Mouse (Mus musculus) testis, adult 2 months (tissue): Measurements from ENCODE around the gene Aurkaip1. TPM values are rescaled to one million over a fixed set of nuclear protein-coding genes. Genes with fewer than 3 reads are reported as not detected.
A peak's percentile ranks its signal among the peaks of the same experiment; 100 is the strongest.

Experiments used
- H3K27ac ChIP-seq: fragments of 200-500 bp; 2 replicates; pipeline ENCODE4 v1.5.1; 2012; ENCODE audit warnings: low read depth, low read length; ENCODE audit not compliant: control insufficient read depth, insufficient read depth
- H3K27me3 ChIP-seq: fragments of 200-500 bp; 2 replicates; pipeline ENCODE4 v1.6.1; 2012; ENCODE audit warnings: mild to moderate bottlenecking, low read length, moderate library complexity; ENCODE audit not compliant: control insufficient read depth, insufficient read depth
- H3K36me3 ChIP-seq: fragments of 200-500 bp; 2 replicates; pipeline ENCODE4 v1.6.1; 2012; ENCODE audit warnings: mild to moderate bottlenecking, low read length; ENCODE audit not compliant: control insufficient read depth, insufficient read depth
- H3K4me1 ChIP-seq: fragments of 200-500 bp; 2 replicates; pipeline ENCODE4 v1.6.1; 2012; ENCODE audit warnings: low read length; ENCODE audit not compliant: control insufficient read depth, insufficient read depth
- H3K4me3 ChIP-seq: fragments of 200-500 bp; 2 replicates; pipeline ENCODE4 v1.5.1; 2012; ENCODE audit warnings: low read depth, mild to moderate bottlenecking, low read length, moderate library complexity, mixed read lengths; ENCODE audit not compliant: control insufficient read depth
- CTCF ChIP-seq: fragments of 200-500 bp; IDR thresholded peaks from 2 replicates; pipeline ENCODE4 v1.5.1; 2012; ENCODE audit warnings: low read depth, mild to moderate bottlenecking, inconsistent platforms, low read length, moderate library complexity; ENCODE audit not compliant: control insufficient read depth, insufficient read depth, insufficient replicate concordance
- POLR2A ChIP-seq: fragments of 200-500 bp; IDR thresholded peaks from 2 replicates; pipeline ENCODE4 v1.6.1; 2012; ENCODE audit warnings: low read depth, mild to moderate bottlenecking, inconsistent platforms, low read length, moderate library complexity; ENCODE audit not compliant: control insufficient read depth
- polyA plus RNA-seq: library from polyadenylated mRNA; depleted of rRNA; stranded (reverse); fragments of >200 nt; gene quantifications from 2 replicates; pipeline ENCODE4 v1.2.3, GENCODE M21; 2012

Aurkaip1 gene
- polyA plus RNA-seq, 1 experiment = 108 TPM

DNA sequence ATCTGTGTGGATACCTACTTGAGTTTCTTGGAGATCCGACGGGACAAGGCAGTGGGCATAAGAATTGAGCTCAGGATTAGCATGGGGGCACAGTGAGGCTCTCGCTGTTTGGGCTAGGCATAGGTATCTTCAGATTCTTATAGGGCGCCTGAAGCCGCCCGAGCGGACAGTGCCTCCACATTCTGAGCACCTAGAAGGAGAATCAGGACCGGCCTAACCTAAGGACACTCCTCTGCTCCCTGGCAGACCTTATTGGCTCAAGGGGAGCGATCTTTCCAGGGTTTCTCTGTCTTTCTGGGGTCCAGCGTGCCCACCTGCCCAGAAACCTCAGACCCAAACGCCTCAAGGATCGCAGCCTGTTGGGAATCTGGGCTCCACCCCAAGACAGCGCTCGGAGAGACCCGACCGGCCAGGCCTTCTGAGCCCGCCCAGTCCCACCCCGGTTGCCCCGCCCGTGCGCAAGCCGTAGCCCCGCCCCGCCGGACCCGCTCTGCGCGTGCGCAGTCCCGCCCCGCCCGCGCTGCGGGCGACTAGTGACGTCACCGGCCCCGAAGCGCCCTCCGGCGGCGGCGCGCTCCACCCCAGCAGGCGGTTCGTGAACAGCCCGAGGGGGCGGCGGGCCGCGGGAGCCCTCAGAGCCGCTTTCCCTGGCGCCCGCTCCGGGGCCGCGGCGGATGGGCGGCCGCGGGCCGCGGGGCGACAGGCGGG is 16.0 kb downstream of the Aurkaip1 start, which contains the start of gene Dvl1:
TSS of gene Dvl1 (plus strand) at position 532 of the 708 bp plus-strand sequence.
- TF ChIP-seq POLR2A = peak; percentile 69
- TF ChIP-seq CTCF = no peak
- Histone ChIP-seq H3K27me3 (no peaks in the 10 kb centered on the region), H3K36me3 (no peaks in the 10 kb centered on the region; the same call in 1 of the 2 replicates), H3K4me1 (peaks cover 19% of the 10 kb centered on the region), H3K27ac (peak within 1 kb of the TSS; percentile 81), H3K4me3 (peak within 1 kb of the TSS; percentile 92)

DNA sequence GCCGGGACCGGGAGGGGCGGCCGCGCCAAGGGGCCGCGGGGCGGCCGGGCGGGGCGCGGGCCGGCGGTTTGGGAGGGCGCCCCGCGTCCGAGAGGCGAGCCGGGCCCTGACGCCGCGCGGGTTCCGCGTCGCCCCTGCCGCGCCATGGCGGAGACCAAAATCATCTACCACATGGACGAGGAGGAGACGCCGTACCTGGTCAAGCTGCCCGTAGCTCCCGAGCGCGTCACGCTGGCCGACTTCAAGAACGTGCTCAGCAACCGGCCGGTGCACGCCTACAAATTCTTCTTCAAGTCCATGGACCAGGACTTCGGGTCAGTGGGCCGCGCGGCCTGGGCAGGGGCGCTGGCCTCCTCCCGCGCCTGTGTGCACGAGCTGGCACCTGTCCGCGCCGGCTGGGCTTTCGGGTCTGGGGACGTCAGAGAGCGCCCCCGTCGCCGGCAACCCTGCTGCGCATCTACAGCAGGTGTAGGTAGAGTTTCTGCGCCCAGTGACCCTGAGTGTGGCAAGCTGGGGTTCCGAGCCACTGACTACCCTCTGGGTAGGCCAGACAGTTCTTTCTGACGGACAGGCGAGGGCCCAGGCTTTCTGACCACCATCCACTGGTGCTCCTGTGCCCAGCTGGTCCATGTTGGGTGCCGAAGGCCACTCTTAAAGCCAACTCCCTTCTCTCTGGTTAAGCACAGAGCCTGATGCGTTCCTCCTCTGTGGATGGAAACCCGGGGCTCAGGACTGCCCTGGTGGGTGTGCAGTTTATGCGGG is 16.7 kb downstream of the Aurkaip1 start:
- H3K27ac ChIP-seq = peak overlapping the region; percentile 70
- peaks cover 19% of the 10 kb centered on the region for H3K4me1 ChIP-seq
- no peaks in the 10 kb centered on the region for H3K27me3 ChIP-seq
- no peaks in the 10 kb centered on the region; the same call in 1 of the 2 replicates for H3K36me3 ChIP-seq
- peak overlapping the region; percentile 87 for H3K4me3 ChIP-seq
- TF ChIP-seq POLR2A (no peak), CTCF (no peak)

DNA sequence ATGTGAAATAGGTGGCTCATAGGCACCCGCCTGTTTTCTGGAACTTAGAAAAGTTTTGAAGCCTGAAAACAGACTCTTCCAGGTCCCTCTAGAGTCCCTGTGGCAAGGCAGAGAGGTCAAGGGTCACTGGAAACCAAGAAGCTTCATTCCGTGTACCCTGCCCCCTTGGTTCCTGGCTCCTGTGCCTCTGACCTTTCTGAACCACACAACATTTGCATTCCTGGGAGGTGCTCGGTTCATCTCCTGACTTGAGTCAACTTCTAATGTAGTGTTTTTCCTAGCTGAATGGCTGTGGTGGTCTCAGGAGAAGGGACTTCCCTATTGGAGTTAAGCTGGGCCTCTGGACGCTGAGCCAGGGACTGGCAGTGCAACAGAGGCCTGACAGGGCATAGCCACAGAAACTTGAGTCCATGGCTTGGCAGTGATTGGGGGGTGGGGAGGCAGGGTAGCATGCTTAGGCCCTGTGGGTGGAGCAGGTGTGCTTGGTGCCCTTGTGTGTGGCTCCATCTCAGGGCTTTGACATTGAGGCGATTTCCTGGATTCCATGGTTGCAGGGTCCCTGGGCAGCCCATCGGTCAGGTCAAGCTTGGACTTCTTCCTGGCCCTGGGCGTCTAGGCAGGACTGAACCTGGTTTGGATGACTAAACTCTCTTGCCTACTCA is 17.5 kb downstream of the Aurkaip1 start:
- no peak overlapping the region for H3K27ac ChIP-seq

DNA sequence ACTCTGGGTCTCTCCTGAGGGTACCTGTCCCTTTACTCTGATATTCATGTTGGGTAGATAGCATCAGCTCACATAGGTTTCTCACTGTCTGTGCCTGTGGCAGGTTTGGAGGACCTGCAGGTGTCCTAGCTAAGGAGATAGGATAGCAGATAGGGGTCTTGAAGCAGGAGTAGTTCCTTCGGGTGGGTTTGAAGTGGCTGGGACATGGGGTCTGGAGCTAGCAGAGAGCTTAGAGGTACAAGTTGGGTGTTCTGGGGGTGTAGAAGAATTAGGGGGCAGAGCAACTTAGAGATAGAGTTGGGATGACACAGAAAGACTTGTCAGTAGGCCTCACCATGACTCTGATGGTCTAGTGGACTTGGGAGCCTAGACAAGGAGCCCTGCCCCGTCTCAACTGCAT is 18.3 kb downstream of the Aurkaip1 start:
- H3K4me3 ChIP-seq = no peak overlapping the region

More for the DNA sequence above, 17.5 kb downstream of the Aurkaip1 start:
- Histone ChIP-seq H3K4me1 (peaks cover 19% of the 10 kb centered on the region), H3K36me3 (no peaks in the 10 kb centered on the region), H3K4me3 (peak overlapping the region; percentile 87), H3K27me3 (no peaks in the 10 kb centered on the region)
- TF ChIP-seq CTCF (no peak), POLR2A (no peak)

DNA sequence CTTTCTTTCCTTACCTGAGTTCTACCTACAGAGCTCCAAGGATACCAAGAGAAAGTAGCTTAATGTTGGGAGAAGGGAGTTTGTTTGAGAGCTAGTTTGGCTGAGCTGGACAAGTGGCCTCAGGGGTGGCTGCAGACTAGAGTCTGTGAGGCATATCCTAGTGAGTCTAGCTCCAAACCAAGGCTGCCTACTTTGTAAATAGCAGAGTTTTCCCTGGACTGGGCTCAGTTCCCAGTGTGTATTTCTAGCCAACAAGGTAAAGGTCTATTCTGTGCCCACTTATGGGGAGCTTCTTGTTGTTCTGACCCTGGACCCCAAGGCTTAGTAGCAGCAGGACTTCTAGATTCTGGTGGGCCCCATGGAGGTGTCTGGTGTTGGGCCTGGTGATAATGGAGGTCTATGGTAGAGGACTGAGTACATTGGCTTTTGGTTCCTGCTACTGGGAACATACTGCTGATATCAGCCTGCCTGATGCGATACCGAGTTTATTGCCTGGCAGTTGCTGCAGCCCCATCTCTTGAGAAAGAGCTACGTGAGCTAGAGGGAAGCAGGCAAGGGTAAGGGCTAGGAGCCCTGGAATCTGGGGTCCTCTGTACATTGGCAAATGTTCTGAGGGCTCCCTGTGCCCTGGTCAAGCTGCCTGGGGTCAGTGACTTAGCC is 18.9 kb downstream of the Aurkaip1 start:
- no peaks in the 10 kb centered on the region; the same call in 1 of the 2 replicates for H3K36me3 ChIP-seq
- no peak overlapping the region for H3K4me3 ChIP-seq
- no peak overlapping the region for H3K27ac ChIP-seq
- no peaks in the 10 kb centered on the region for H3K27me3 ChIP-seq
- peaks cover 19% of the 10 kb centered on the region for H3K4me1 ChIP-seq
- TF ChIP-seq CTCF (no peak), POLR2A (no peak)

More for the DNA sequence above, 18.3 kb downstream of the Aurkaip1 start:
- Histone ChIP-seq H3K27me3 (no peaks in the 10 kb centered on the region), H3K4me1 (peaks cover 19% of the 10 kb centered on the region), H3K27ac (no peak overlapping the region), H3K36me3 (no peaks in the 10 kb centered on the region; the same call in 1 of the 2 replicates)
- TF ChIP-seq CTCF (no peak), POLR2A (no peak)

DNA sequence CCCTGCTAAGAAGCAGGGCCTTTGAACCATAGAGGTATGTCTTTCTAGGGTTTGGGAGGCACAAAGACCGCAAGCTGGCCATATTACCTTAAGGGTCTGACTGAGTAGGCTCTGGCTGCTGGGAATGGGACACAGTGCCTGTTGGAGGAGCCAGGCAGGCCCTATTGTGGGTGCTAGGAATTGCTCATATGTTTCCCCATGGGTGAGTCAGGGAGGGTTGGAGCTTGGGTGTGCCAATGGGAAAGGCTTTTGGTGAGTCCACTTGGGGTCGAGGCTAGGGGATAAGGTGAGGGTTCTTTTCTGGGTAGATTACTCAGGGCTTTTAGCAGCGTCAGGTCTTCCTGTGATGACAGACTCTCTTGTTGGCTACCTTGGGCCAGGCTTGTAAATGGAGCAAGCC is 20.3 kb downstream of the Aurkaip1 start:
- Histone ChIP-seq H3K27ac (no peak overlapping the region), H3K27me3 (no peaks in the 10 kb centered on the region), H3K36me3 (no peaks in the 10 kb centered on the region; the same call in 1 of the 2 replicates), H3K4me1 (peaks cover 18% of the 10 kb centered on the region), H3K4me3 (no peak overlapping the region)
- no peak for TF ChIP-seq POLR2A
- TF ChIP-seq CTCF = no peak

DNA sequence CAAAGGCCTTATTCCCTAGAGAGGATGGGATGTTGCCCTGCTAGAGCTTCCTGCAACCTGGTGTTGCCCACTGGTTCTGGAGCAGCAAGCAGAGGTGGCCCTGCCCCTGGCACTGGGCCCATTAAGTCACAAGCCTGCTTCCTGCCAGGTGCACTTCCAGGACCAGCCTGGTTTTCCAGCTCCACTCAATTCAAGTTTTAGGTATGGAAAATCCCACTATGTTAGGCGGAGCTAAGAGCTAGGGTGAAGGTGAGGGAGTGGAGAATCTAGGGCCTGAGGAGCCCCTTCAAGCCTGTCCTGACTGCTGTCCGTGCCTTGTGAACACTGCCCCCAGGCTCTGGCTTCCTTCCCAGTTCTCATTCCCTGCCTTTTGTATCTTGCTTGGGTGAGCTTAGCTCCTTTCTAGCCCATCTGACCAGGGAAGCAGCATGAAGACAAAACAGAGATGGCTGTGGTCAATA is 20.9 kb downstream of the Aurkaip1 start:
- Histone ChIP-seq H3K27ac (no peak overlapping the region), H3K4me3 (no peak overlapping the region), H3K36me3 (no peaks in the 10 kb centered on the region; the same call in 1 of the 2 replicates), H3K27me3 (no peaks in the 10 kb centered on the region), H3K4me1 (peaks cover 12% of the 10 kb centered on the region)
- TF ChIP-seq POLR2A = no peak
- no peak for TF ChIP-seq CTCF
